Mouse (Mus musculus) stomach, postnatal 0 days (tissue): ENCODE data around the gene Sohlh1. TPM values are rescaled to one million over a fixed set of nuclear protein-coding genes. Genes with fewer than 3 reads are reported as not detected.

Experiments
- ATAC-seq: fragments of 200-750 bp; cut with Nextera tagmentation; 2 replicates; pipeline ENCODE4 v1.8.0; 2017; ENCODE audit not compliant: low FRiP score, low TSS enrichment
- DNase-seq: peaks from one replicate; pipeline ENCODE4 v3.0.0-alpha.2; 2016; ENCODE audit warnings: low spot score
- H3K27ac ChIP-seq: fragments of 300-500 bp; sonication (generic); replicated peaks from 2 replicates; pipeline ENCODE4 v1.5.1; 2014; ENCODE audit warnings: mild to moderate bottlenecking, control low read depth
- H3K27me3 ChIP-seq: fragments of 300-500 bp; sonication (generic); 2 replicates; pipeline ENCODE4 v1.6.1; 2014; ENCODE audit warnings: low read length; ENCODE audit not compliant: control insufficient read depth, insufficient read depth
- H3K36me3 ChIP-seq: fragments of 300-500 bp; sonication (generic); 2 replicates; pipeline ENCODE4 v1.6.1; 2014; ENCODE audit warnings: low read length, mixed read lengths; ENCODE audit not compliant: control insufficient read depth, insufficient read depth
- H3K4me1 ChIP-seq: fragments of 300-500 bp; sonication (generic); replicated peaks from 2 replicates; pipeline ENCODE4 v1.6.1; 2014; ENCODE audit warnings: antibody characterized with exemption; ENCODE audit not compliant: control insufficient read depth, insufficient read depth
- H3K4me2 ChIP-seq: fragments of 300-500 bp; sonication (generic); replicated peaks from 2 replicates; pipeline ENCODE4 v1.6.1; 2014; ENCODE audit warnings: low read depth, mild to moderate bottlenecking, control low read depth, moderate library complexity
- H3K4me3 ChIP-seq: fragments of 300-500 bp; sonication (generic); 2 replicates; pipeline ENCODE4 v1.5.1; 2014; ENCODE audit warnings: low read depth, low read length, control low read depth
- H3K9ac ChIP-seq: fragments of 300-500 bp; sonication (generic); 2 replicates; pipeline ENCODE4 v1.6.1; 2014; ENCODE audit warnings: mild to moderate bottlenecking, low read length, control low read depth, mixed read lengths
- H3K9me3 ChIP-seq: fragments of 300-500 bp; sonication (generic); 2 replicates; pipeline ENCODE4 v1.6.1; 2016; ENCODE audit warnings: low read length; ENCODE audit not compliant: control insufficient read depth
- CTCF ChIP-seq: IDR thresholded peaks from 2 replicates; pipeline ENCODE4 v1.5.1; 2016; ENCODE audit warnings: antibody characterized with exemption, low read depth, mild to moderate bottlenecking, moderate library complexity
- EP300 ChIP-seq: optimal IDR thresholded peaks from 2 replicates; pipeline ENCODE3; 2016; ENCODE audit warnings: antibody characterized with exemption
- WGBS: fragments of 180-500 bp; shearing (Covaris S2); extraction: QIAGEN DNeasy Blood & Tissue Kit; methylation state at CpG from one replicate; pipeline ENCODE4 v1.1.7; 2014; 5-methylcytosine and 5-hydroxymethylcytosine counted together
- polyA plus RNA-seq: library from polyadenylated mRNA; unstranded; fragments of >200 nt; fragmentation: Nextera tagmentation; extraction: Ambion mirVana; gene quantifications from 2 replicates; pipeline ENCODE4 v1.2.1, GENCODE M21; 2015

Sohlh1 gene
- polyA plus RNA-seq, 1 experiment from 2014 or later: 0.10 TPM

DNA sequence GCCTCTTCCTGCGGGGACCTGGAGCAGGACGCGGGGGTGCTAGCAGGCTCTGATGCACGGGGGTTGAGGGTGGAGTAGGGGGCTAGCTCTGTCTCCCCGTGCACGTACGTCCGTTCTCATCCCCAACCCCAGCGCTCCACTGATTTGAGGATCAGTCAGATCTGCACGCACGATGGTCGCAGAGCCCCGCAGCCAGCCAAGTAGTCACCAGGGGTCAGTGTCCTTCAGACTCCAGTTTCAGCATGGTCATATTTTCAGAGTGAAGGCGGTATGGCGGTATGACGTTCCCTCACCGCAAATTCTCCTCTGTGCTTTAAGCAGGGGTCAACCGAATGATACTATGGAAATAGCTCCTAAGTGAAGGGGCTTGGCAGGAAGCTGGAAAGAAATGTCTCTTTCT is 17.2 kb upstream of the Sohlh1 start:
- Histone ChIP-seq H3K9ac (no peak overlapping the region), H3K27ac (no peak overlapping the region), H3K27me3 (no peaks in the 10 kb centered on the region), H3K4me3 (peak overlapping the region; percentile 39), H3K9me3 (no peaks in the 10 kb centered on the region), H3K4me2 (peak overlapping the region; percentile 74), H3K4me1 (no peaks in the 10 kb centered on the region; the same call in 1 of the 2 replicates), H3K36me3 (no peaks in the 10 kb centered on the region)
- 0 out of 2 replicates have a peak, but pooled peaks have one; percentile 15 for TF ChIP-seq CTCF
- TF ChIP-seq EP300: no peak
- WGBS: 5% methylated on average over 18 of the region's 18 CpGs
- DNase-seq (no peak), ATAC-seq (no peak)

DNA sequence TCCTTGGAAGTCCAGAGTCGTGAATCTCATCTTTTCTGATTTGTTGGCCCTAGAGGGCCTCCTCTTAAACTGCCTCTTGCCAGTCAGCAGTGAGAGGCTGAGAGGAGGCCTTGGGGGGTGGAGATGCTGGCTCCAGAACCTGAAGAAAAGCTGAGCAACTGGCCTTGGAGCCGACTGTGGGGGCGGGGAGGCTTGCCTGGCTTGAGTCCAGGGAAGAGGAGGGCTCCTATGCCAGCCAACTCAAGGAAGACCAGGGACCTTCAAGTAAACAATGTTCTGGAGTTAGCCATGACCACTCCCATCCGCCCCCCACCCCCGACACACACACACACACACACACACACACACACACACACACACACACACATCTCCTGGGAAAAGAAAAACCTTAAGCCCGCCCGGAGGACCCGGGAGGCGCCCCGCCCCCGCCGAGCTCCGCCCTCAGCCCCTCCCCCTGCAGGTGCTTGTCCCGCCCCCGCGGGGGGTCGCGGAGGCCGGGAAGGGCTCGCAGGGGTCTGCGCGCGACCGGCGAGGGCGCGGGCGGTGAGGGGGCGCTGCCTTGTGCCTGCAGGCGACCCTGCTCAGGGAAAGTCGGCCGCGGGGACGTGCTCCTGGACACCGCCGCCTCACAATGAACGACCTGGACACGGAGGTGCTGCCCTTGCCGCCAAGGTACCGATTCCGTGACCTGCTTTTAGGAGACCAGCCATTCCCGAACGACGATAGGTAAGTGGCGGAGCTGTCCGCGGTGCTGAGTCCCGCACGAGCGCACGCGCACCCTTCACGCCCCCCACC is 16.5 kb upstream of the Sohlh1 start, which contains the start of gene Kcnt1:
Kcnt1 (plus strand) TSS at position 398 of the 795 bp plus-strand sequence.
- H3K9me3 ChIP-seq: no peaks in the 10 kb centered on the region

DNA sequence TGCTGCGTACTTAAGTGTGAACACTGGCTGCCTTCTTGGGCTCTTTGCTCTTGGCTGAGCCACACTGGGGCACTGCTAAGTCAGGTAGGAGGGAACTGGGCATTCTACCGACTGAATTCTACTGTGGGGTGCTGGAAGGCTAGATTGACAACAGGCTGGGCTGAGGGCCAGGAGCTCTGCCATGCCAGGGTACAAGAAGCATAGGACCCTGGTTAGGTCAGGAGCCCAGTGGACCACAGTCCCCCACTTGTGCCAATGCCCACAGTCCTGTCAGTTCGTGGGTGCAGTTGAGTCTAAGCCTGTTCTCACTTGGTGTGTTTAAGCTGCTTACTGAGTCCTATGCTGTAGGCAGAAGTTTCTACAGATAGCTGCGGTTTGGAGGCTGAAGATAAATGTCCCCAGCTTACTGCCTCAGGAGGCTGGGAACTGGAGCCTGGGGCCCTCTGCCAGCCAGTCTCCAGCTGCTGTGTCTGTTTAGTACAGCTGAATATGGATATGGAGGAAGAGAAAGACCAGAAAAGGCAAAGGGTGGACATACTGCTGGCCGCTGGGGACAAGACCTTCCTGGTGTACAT is 15.7 kb upstream of the Sohlh1 start:
- WGBS: 49% methylated on average over 5 of the region's 5 CpGs
- peak overlapping the region; percentile 74; the same call in 1 of the 2 replicates for H3K4me2 ChIP-seq
- no peak overlapping the region for H3K27ac ChIP-seq
- no peaks in the 10 kb centered on the region for H3K36me3 ChIP-seq
- no peaks in the 10 kb centered on the region; the same call in 1 of the 2 replicates for H3K4me1 ChIP-seq
- no peaks in the 10 kb centered on the region for H3K9me3 ChIP-seq
- H3K9ac ChIP-seq: no peak overlapping the region
- TF ChIP-seq CTCF (no peak), EP300 (no peak)
- DNase-seq (no peak), ATAC-seq (peak; percentile 20; the same call in 1 of the 2 replicates)
- H3K4me3 ChIP-seq: no peak overlapping the region
- no peaks in the 10 kb centered on the region for H3K27me3 ChIP-seq

More for the DNA sequence above, 16.5 kb upstream of the Sohlh1 start, which contains the start of gene Kcnt1:
- 2% methylated on average over 44 of the region's 53 CpGs for WGBS
- no peaks in the 10 kb centered on the region for H3K27me3 ChIP-seq
- DNase-seq: peak; percentile 48
- TF ChIP-seq CTCF: no peak
- no peak for TF ChIP-seq EP300
- H3K4me1 ChIP-seq: no peaks in the 10 kb centered on the region; the same call in 1 of the 2 replicates
- peak within 1 kb of the TSS; percentile 39 for H3K4me3 ChIP-seq
- peak within 1 kb of the TSS; percentile 74 for H3K4me2 ChIP-seq
- no peak within 1 kb of the TSS for H3K27ac ChIP-seq
- no peaks in the 10 kb centered on the region for H3K36me3 ChIP-seq
- H3K9ac ChIP-seq: no peak within 1 kb of the TSS
- peak; percentile 46; the same call in 1 of the 2 replicates for ATAC-seq

DNA sequence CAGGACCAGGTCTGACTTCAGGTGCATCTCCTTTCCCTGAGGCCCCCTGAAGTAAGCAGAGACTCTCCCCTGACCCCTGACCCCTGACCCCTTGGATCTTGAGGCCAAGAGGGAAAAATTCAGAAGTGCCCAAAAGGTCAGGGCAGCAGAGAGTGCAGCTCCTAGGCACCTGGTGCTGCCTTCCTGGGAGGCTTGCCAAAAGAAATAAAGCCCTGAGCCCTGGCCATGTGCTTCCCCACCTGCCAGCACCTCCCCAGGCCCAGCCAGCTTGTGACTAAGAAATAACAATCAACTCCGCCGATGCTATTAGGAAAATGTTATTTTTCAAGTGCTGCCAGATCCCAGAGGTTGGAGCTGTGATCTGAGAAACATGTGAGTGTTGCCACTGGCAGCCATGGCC is 15.0 kb upstream of the Sohlh1 start:
- no peak overlapping the region for H3K4me3 ChIP-seq
- 31% methylated on average over 2 of the region's 2 CpGs for WGBS
- H3K36me3 ChIP-seq: no peaks in the 10 kb centered on the region
- TF ChIP-seq EP300: no peak
- no peak for TF ChIP-seq CTCF
- H3K9ac ChIP-seq: no peak overlapping the region
- no peaks in the 10 kb centered on the region for H3K27me3 ChIP-seq
- H3K4me2 ChIP-seq: no peak overlapping the region
- ATAC-seq (no peak), DNase-seq (no peak)
- no peaks in the 10 kb centered on the region for H3K9me3 ChIP-seq
- H3K27ac ChIP-seq: no peak overlapping the region
- H3K4me1 ChIP-seq: no peaks in the 10 kb centered on the region; the same call in 1 of the 2 replicates

DNA sequence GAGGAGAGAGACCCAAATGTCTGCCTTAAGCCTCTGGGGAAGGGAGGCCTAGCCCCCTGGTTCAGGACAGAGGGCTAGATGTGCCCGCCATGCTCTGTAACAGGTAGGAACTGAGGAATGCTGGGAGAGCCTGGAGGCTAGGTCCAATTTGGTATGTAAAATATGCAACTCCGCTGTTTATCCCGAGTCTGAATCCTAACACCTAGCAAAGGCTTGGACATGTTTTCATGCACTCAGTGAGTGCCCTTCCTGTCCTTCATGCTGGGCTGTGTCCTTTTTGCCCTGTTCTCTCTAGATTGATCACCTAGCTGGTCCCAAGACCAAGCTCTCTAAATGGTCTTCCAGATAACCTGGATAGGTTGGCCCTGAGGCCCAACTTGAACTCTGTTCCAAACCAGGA is 12.8 kb upstream of the Sohlh1 start:
- Histone ChIP-seq H3K4me3 (no peak overlapping the region), H3K27me3 (no peaks in the 10 kb centered on the region), H3K9me3 (no peaks in the 10 kb centered on the region), H3K4me1 (no peaks in the 10 kb centered on the region; the same call in 1 of the 2 replicates), H3K9ac (no peak overlapping the region), H3K27ac (no peak overlapping the region), H3K4me2 (no peak overlapping the region), H3K36me3 (no peaks in the 10 kb centered on the region)
- DNase-seq (no peak), ATAC-seq (no peak)
- 72% methylated on average over 3 of the region's 3 CpGs for WGBS
- TF ChIP-seq EP300 (no peak), CTCF (no peak)

DNA sequence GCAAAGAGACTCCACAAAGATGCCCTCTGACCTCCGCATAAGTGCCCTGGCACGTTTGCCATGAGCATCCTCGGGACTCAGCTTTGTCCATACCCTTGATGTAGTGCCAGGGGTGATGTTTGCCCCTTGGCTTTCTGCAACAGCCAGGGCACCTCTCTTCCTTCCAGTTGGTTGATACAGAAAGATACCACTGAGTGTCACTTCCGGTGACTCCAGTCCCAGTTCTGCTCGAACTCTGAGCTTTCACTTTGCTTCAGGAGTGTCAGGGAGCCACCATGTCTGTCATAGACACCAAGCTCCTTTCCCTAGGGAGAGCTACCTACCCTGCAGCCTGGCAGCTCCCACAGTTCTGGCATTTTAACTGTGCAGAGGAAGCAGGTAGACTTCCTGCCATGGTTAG is 7.0 kb upstream of the Sohlh1 start:
- H3K4me2 ChIP-seq: no peak overlapping the region
- no peaks in the 10 kb centered on the region for H3K4me1 ChIP-seq
- DNase-seq: no peak
- no peak overlapping the region for H3K9ac ChIP-seq
- 72% methylated on average over 5 of the region's 5 CpGs for WGBS
- no peak for ATAC-seq
- no peaks in the 10 kb centered on the region for H3K9me3 ChIP-seq
- no peak overlapping the region for H3K27ac ChIP-seq
- no peak for TF ChIP-seq EP300
- TF ChIP-seq CTCF: no peak
- no peaks in the 10 kb centered on the region for H3K36me3 ChIP-seq
- H3K4me3 ChIP-seq: no peak overlapping the region
- no peaks in the 10 kb centered on the region for H3K27me3 ChIP-seq
